Mouse (Mus musculus) bone marrow macrophage, adult 2 months (primary cell): ENCODE results near the gene Ikbkg.

Source experiments
- CTCF ChIP-seq: IDR thresholded peaks from 2 replicates; pipeline ENCODE4 v1.5.1; 2012; ENCODE audit warnings: low read depth, mild to moderate bottlenecking, low read length, moderate library complexity
- POLR2A ChIP-seq: IDR thresholded peaks from 2 replicates; pipeline ENCODE4 v1.6.1; 2012; ENCODE audit warnings: mild to moderate bottlenecking, low read depth, low read length, borderline replicate concordance

DNA sequence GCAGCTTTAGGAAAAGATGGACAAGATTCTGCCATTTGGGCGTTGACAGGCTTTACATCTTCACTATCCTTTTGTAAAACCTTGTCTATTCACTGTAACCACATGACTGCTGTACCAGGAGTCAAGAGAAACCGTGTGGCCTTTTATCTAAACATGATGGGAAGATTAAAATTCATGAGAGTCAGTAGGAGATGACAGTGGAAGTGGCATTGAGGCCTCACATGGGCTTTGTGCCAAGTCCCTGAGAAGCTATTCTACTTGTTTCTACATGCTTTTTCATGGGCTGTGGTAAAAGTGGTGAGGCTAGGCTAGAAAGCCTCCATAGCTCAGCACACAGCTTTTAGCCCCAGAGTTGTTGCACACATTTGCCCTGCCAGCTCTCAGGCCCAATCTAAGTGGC lies 15.2 kb downstream of the Ikbkg start:
- TF ChIP-seq CTCF (no peak), POLR2A (no peak)
